Mouse (Mus musculus): ENCODE results near the gene Stard7. TPM values are rescaled to one million over a fixed set of nuclear protein-coding genes. Genes with fewer than 3 reads are reported as not detected.
A peak's percentile ranks its signal among the peaks of the same experiment; 100 is the strongest.

Gene Stard7
- polyA plus RNA-seq, 1 experiment from 2014 or later, result 78.5 TPM

GRCm38 (mm10) chr2:127332807-127333570 is 63.0 kb downstream of the Stard7 start:
- no peak overlapping the region for H3K27ac ChIP-seq
- no peak overlapping the region for H3K4me3 ChIP-seq
- H3K4me2 ChIP-seq, result no peak overlapping the region
- WGBS (ENCODE audit: insufficient replicate concordance), result 53% methylated on average over 14 of the region's 14 CpGs
- no peaks in the 10 kb centered on the region for H3K36me3 ChIP-seq
- H3K9ac ChIP-seq, result no peak overlapping the region
- peaks cover 44% of the 10 kb centered on the region for H3K27me3 ChIP-seq (replicated peaks)
- no peak for ATAC-seq
- peaks cover 68% of the 10 kb centered on the region for H3K4me1 ChIP-seq
- no peaks in the 10 kb centered on the region for H3K9me3 ChIP-seq (replicated peaks)

- Histone ChIP-seq H3K36me3 (no peaks in the 10 kb centered on the region), H3K27me3 (replicated peaks) (peaks cover 47% of the 10 kb centered on the region), H3K9ac (no peak overlapping the region), H3K4me1 (peaks cover 68% of the 10 kb centered on the region), H3K27ac (no peak overlapping the region), H3K4me3 (no peak overlapping the region), H3K9me3 (replicated peaks) (no peaks in the 10 kb centered on the region), H3K4me2 (no peak overlapping the region; the same call in 1 of the 2 replicates)
- ATAC-seq, result no peak
- WGBS (ENCODE audit: insufficient replicate concordance), result 43% methylated on average over 5 of the region's 5 CpGs
Observed at GRCm38 (mm10) chr2:127333945-127334603, 64.1 kb downstream of the Stard7 start.

DNA sequence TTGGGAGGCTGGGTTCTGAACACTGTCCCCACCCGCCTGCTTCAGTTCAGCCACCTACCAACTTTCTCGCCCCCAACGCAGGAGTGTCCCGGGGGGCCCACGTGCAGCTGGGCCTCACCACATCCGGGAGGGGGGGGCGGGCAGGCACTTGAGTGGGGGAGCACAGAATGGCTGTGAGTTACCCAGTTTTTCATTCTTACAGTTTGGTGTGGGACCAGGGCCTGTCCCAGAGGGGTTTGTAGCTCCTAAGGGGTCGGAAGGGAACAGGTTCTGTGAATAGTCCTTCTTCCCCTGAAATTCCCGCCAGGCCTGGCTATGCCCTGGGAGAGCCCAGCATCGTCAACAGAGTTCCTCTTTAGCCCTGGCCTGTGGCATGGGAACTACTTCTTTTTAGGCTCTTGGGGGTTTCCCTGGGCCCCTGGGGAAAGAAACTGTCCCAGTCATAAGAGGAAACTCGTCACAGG is 65.1 kb downstream of the Stard7 start:
- Histone ChIP-seq H3K27me3 (replicated peaks) (peaks cover 48% of the 10 kb centered on the region), H3K4me2 (peak overlapping the region; percentile 89), H3K36me3 (no peaks in the 10 kb centered on the region), H3K27ac (peak overlapping the region; percentile 34; the same call in 1 of the 2 replicates), H3K9ac (no peak overlapping the region), H3K4me3 (0 out of 2 replicates have a peak overlapping the region, but pooled peaks have one; percentile 63), H3K4me1 (peaks cover 61% of the 10 kb centered on the region), H3K9me3 (replicated peaks) (no peaks in the 10 kb centered on the region)
- 18% methylated on average over 11 of the region's 11 CpGs for WGBS (ENCODE audit: insufficient replicate concordance)
- ATAC-seq, result no peak

GRCm38 (mm10) chr2:127335767-127336496 is 65.9 kb downstream of the Stard7 start, which contains the start of gene Dusp2:
TSS of gene Dusp2 (plus strand) at chr2:127336159.
- H3K4me2 ChIP-seq, result peak within 1 kb of the TSS; percentile 89
- peak within 1 kb of the TSS; percentile 69 for H3K9ac ChIP-seq
- no peaks in the 10 kb centered on the region for H3K36me3 ChIP-seq
- no peaks in the 10 kb centered on the region for H3K9me3 ChIP-seq (replicated peaks)
- H3K27ac ChIP-seq, result peak within 1 kb of the TSS; percentile 65; the same call in 1 of the 2 replicates
- peaks cover 48% of the 10 kb centered on the region for H3K27me3 ChIP-seq (replicated peaks)
- WGBS (ENCODE audit: insufficient replicate concordance), result under 1% methylated on average over 76 of the region's 76 CpGs
- ATAC-seq, result peak; percentile 76
- peaks cover 61% of the 10 kb centered on the region for H3K4me1 ChIP-seq
- peak within 1 kb of the TSS; percentile 63 for H3K4me3 ChIP-seq

DNA sequence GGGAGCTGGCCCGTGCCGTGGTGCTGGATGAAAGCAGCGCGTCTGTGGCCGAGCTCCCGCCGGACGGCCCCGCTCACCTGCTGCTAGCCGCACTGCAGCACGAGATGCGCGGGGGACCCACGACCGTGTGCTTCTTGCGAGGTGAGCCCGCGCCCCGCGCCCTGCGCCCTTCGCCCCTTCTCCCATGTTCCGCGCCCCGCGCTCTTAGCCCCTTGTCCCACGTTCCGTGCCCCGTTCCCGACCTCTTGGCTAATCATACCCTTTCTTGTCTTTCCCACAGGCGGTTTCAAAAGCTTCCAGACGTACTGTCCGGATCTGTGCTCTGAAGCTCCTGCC is 66.4 kb downstream of the Stard7 start:
- Histone ChIP-seq H3K4me2 (peak overlapping the region; percentile 89), H3K36me3 (no peaks in the 10 kb centered on the region), H3K4me1 (peaks cover 61% of the 10 kb centered on the region), H3K4me3 (peak overlapping the region; percentile 63), H3K9me3 (replicated peaks) (no peaks in the 10 kb centered on the region), H3K27ac (peak overlapping the region; percentile 65; the same call in 1 of the 2 replicates), H3K27me3 (replicated peaks) (peaks cover 48% of the 10 kb centered on the region), H3K9ac (peak overlapping the region; percentile 69)
- ATAC-seq, result no peak
- WGBS (ENCODE audit: insufficient replicate concordance), result 1% methylated on average over 33 of the region's 33 CpGs

DNA sequence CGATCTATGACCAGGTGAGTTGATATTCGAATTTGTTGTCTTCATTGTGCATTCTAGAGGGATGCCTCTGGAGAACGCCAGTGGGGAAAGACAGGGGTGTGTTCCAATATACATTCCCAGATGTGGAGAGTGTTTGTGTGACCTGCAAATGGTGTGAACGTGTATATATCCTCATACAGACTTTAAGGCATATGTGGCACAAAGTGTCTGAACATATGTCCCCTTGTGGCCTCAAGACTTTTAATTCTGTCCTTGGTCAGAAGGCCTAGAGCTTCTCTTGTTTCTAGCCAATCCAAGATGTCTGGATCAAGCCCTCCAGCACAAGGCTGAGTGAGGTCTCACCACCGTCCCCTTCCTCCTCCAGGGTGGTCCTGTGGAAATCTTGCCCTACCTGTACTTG is 66.9 kb downstream of the Stard7 start:
- no peak overlapping the region for H3K27ac ChIP-seq
- H3K4me2 ChIP-seq, result peak overlapping the region; percentile 89
- peaks cover 61% of the 10 kb centered on the region for H3K4me1 ChIP-seq
- H3K4me3 ChIP-seq, result peak overlapping the region; percentile 63
- no peaks in the 10 kb centered on the region for H3K9me3 ChIP-seq (replicated peaks)
- peak overlapping the region; percentile 69 for H3K9ac ChIP-seq
- peaks cover 48% of the 10 kb centered on the region for H3K27me3 ChIP-seq (replicated peaks)
- WGBS (ENCODE audit: insufficient replicate concordance), result 9% methylated on average over 5 of the region's 5 CpGs
- no peaks in the 10 kb centered on the region for H3K36me3 ChIP-seq
- ATAC-seq, result no peak

GRCm38 (mm10) chr2:127337531-127337930 is 67.5 kb downstream of the Stard7 start:
- no peak for ATAC-seq
- Histone ChIP-seq H3K9ac (no peak overlapping the region), H3K36me3 (no peaks in the 10 kb centered on the region), H3K4me3 (peak overlapping the region; percentile 63), H3K27me3 (replicated peaks) (peaks cover 52% of the 10 kb centered on the region), H3K4me2 (peak overlapping the region; percentile 89), H3K27ac (no peak overlapping the region), H3K9me3 (replicated peaks) (no peaks in the 10 kb centered on the region), H3K4me1 (peaks cover 61% of the 10 kb centered on the region)
- WGBS (ENCODE audit: insufficient replicate concordance), result 26% methylated on average over 11 of the region's 11 CpGs

GRCm38 (mm10) chr2:127338012-127338411 is 68.0 kb downstream of the Stard7 start:
- Histone ChIP-seq H3K27me3 (replicated peaks) (peaks cover 52% of the 10 kb centered on the region), H3K36me3 (no peaks in the 10 kb centered on the region), H3K4me2 (peak overlapping the region; percentile 89), H3K4me1 (peaks cover 59% of the 10 kb centered on the region), H3K27ac (no peak overlapping the region), H3K4me3 (peak overlapping the region; percentile 63), H3K9ac (no peak overlapping the region), H3K9me3 (replicated peaks) (no peaks in the 10 kb centered on the region)
- WGBS (ENCODE audit: insufficient replicate concordance), result 51% methylated on average over 7 of the region's 7 CpGs
- no peak for ATAC-seq

DNA sequence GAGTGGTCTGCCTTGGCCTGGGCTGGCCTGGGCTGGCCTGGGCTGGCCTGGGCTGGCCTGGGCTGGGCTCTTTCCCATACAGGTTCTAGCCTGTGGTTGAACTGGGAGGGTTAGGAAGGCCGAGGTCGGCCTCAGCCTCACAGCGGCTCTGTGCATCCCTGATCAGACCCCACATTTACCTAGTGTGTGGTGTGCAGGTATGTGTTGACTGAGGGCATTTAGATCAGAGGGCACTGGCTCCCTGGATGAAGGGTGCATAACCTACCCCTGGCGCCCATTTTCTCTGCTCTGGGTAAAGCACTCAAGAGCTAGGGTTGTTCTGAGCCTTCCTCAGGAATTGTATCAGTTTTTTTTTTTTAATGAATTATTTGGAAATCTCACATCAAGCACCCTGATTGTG is 68.4 kb downstream of the Stard7 start, which contains the start of gene Astl:
Astl (plus strand) TSS at position 224 of the 400 bp plus-strand sequence.
- peak within 1 kb of the TSS; percentile 63 for H3K4me3 ChIP-seq
- no peak within 1 kb of the TSS for H3K9ac ChIP-seq
- no peak for ATAC-seq
- H3K27me3 ChIP-seq (replicated peaks), result peaks cover 52% of the 10 kb centered on the region
- 61% methylated on average over 4 of the region's 4 CpGs for WGBS (ENCODE audit: insufficient replicate concordance)
- no peak within 1 kb of the TSS for H3K27ac ChIP-seq
- H3K36me3 ChIP-seq, result no peaks in the 10 kb centered on the region
- peaks cover 55% of the 10 kb centered on the region for H3K4me1 ChIP-seq
- peak within 1 kb of the TSS; percentile 89 for H3K4me2 ChIP-seq
- no peaks in the 10 kb centered on the region for H3K9me3 ChIP-seq (replicated peaks)

DNA sequence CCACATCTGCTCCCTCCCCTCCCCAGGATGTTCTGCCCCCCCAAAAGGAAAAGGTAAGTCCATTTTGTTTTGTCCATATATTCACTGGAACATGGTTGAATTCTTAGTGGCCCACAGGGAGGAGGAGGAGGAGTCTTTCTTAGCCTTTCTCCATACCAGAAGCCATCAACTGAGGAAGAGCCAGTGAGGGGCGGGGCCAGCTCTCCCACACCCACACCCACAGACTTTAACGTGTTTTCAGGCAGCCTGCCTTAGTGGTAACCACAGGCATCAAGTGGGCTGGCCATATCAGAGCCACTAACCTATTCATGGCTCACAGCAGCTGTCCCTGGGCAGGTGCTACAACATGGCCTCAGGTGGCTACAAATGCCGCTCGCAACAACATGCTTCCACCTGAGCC is 68.8 kb downstream of the Stard7 start:
- ATAC-seq, result no peak
- Histone ChIP-seq H3K9me3 (replicated peaks) (no peaks in the 10 kb centered on the region), H3K4me3 (no peak overlapping the region), H3K4me1 (peaks cover 51% of the 10 kb centered on the region), H3K4me2 (no peak overlapping the region), H3K9ac (no peak overlapping the region), H3K27me3 (replicated peaks) (peaks cover 55% of the 10 kb centered on the region), H3K36me3 (no peaks in the 10 kb centered on the region), H3K27ac (no peak overlapping the region)
- WGBS (ENCODE audit: insufficient replicate concordance), result 58% methylated on average over 4 of the region's 4 CpGs

- no peaks in the 10 kb centered on the region for H3K9me3 ChIP-seq (replicated peaks)
- 66% methylated on average over 6 of the region's 6 CpGs for WGBS (ENCODE audit: insufficient replicate concordance)
- no peak overlapping the region for H3K4me2 ChIP-seq
- H3K4me1 ChIP-seq, result peaks cover 47% of the 10 kb centered on the region
- no peak overlapping the region for H3K27ac ChIP-seq
- no peak overlapping the region for H3K9ac ChIP-seq
- no peak for ATAC-seq
- no peaks in the 10 kb centered on the region for H3K36me3 ChIP-seq
- H3K27me3 ChIP-seq (replicated peaks), result peaks cover 55% of the 10 kb centered on the region
- no peak overlapping the region for H3K4me3 ChIP-seq
Observed at GRCm38 (mm10) chr2:127339262-127339661, 69.2 kb downstream of the Stard7 start.

All from liver, embryonic 12.5 days (tissue).